In the genomic region with DNA sequence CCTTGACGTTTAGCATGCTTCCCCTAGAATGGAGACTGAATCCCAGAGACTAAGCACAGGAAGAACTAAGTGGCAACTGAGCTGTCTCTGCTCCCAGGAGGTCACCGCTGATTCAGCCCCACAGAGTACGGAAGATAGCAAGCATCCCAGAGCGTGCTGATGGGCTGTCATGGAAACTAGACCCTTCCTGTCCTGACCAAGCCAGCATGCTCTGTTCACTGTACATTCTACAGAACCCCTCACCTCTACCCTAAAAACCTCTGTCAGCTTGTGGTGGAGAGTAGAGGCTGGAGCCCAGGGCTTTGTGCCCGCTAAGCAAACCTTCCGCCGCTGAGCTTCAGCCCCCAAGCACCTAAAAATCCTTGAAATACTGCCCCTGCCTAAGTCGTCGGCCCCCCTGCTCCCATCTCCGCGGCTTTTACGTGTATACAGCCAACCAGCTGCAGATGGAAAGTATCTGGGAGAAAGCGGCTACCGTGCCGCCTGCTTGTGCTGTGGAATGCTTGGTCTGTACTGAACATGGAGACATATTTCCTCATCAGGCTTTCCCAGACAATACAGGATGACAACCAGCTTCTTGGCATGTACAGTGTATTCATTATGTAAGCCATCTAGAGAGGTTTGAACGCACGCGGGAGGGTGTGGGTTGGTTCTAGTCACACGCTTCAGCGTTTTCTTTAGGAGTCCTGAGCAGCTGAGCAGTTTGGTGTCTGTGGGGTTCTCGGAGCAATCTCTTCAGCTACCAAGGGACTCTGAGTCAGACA, we compare ENCODE assay signal across 12 mouse cellular contexts.
DNase-seq lines count a peak whose midpoint lies in the region; ATAC-seq lines count a peak whose summit lies in the region.
"Had no signal": no experiment of that assay in that cellular context is flagged by ENCODE, and none has a peak within 500 bp of the region (broad histone marks: within the 10 kb centered on the region; RNA-seq: fewer than 3 reads in every experiment).

No protein-coding gene starts in this region.

- peak overlapping the region; percentile 33; the same call in 1 of the 2 replicates for H3K27ac ChIP-seq in neural tube, embryonic 13.5 days (replicated peaks)
- peak overlapping the region; percentile 60 for H3K27ac ChIP-seq in intestine, embryonic 14.5 days (ENCODE audit: low read depth)
- H3K27ac ChIP-seq in limb, embryonic 11.5 days (replicated peaks; ENCODE audit: low read depth, low read length): 0 out of 2 replicates have a peak overlapping the region, but pooled peaks have one; percentile 14
- H3K27ac ChIP-seq: heart, embryonic 15.5 days; kidney, embryonic 15.5 days; neural tube, embryonic 12.5 days had no signal

- ATAC-seq in neural tube, embryonic 13.5 days (ENCODE audit: low read depth): no peak
- peak; percentile 66; the same call in 1 of the 2 replicates for ATAC-seq in intestine, embryonic 14.5 days (replicated peaks; ENCODE audit: low FRiP score, low TSS enrichment, low read depth)
- ATAC-seq in limb, embryonic 11.5 days (ENCODE audit: insufficient number of reproducible peaks, low FRiP score, low TSS enrichment, low read depth): no peak
- ATAC-seq in megakaryocyte, adult 5-6 weeks (ENCODE audit: poor library complexity, severe bottlenecking): no peak
- ATAC-seq in activated CD4-positive, CD25-positive, alpha-beta regulatory T cell, adult 4 months: no peak

- H3K4me2 ChIP-seq in neural tube, embryonic 13.5 days: no peak overlapping the region
- H3K4me2 ChIP-seq in intestine, embryonic 14.5 days (ENCODE audit: low read length): peak overlapping the region; percentile 38
- H3K4me2 ChIP-seq in limb, embryonic 11.5 days (ENCODE audit: low read depth, severe bottlenecking): no peak overlapping the region
- H3K4me2 ChIP-seq: heart, embryonic 15.5 days; kidney, embryonic 15.5 days; neural tube, embryonic 12.5 days had no signal

- H3K9ac ChIP-seq in neural tube, embryonic 13.5 days: no peak overlapping the region
- H3K9ac ChIP-seq in intestine, embryonic 14.5 days (ENCODE audit: low read length): no peak overlapping the region
- no peak overlapping the region for H3K9ac ChIP-seq in limb, embryonic 11.5 days (ENCODE audit: low read length)
- H3K9ac ChIP-seq: heart, embryonic 15.5 days; kidney, embryonic 15.5 days; neural tube, embryonic 12.5 days had no signal

- peaks cover 20% of the 10 kb centered on the region for H3K4me1 ChIP-seq in neural tube, embryonic 13.5 days (replicated peaks)
- H3K4me1 ChIP-seq in intestine, embryonic 14.5 days (replicated peaks; ENCODE audit: control insufficient read depth, insufficient read depth, low read length): peaks cover 4% of the 10 kb centered on the region
- H3K4me1 ChIP-seq in limb, embryonic 11.5 days (ENCODE audit: control insufficient read depth, insufficient read depth, low read length): 0 out of 2 replicates have a peak, but pooled peaks cover 2% of the 10 kb centered on the region
- H3K4me1 ChIP-seq: heart, embryonic 15.5 days; neural tube, embryonic 12.5 days had no signal

- no peaks in the 10 kb centered on the region for H3K9me3 ChIP-seq in neural tube, embryonic 13.5 days
- H3K9me3 ChIP-seq in intestine, embryonic 14.5 days (ENCODE audit: control insufficient read depth, low read length): no peaks in the 10 kb centered on the region
- H3K9me3 ChIP-seq in limb, embryonic 11.5 days (ENCODE audit: control insufficient read depth, low read length): no peaks in the 10 kb centered on the region
- H3K9me3 ChIP-seq: heart, embryonic 15.5 days; kidney, embryonic 15.5 days; neural tube, embryonic 12.5 days had no signal

- no peaks in the 10 kb centered on the region for H3K27me3 ChIP-seq in neural tube, embryonic 13.5 days
- no peaks in the 10 kb centered on the region for H3K27me3 ChIP-seq in intestine, embryonic 14.5 days (replicated peaks; ENCODE audit: control insufficient read depth, insufficient read depth, low read length)
- H3K27me3 ChIP-seq in limb, embryonic 11.5 days (ENCODE audit: control insufficient read depth, insufficient read depth, low read length): no peaks in the 10 kb centered on the region
- H3K27me3 ChIP-seq: heart, embryonic 15.5 days; neural tube, embryonic 12.5 days had no signal

- H3K36me3 ChIP-seq in neural tube, embryonic 13.5 days: no peaks in the 10 kb centered on the region
- H3K36me3 ChIP-seq in intestine, embryonic 14.5 days (ENCODE audit: control insufficient read depth, insufficient read depth, low read length): no peaks in the 10 kb centered on the region
- H3K36me3 ChIP-seq in limb, embryonic 11.5 days (ENCODE audit: control insufficient read depth, insufficient read depth, low read length): no peaks in the 10 kb centered on the region
- H3K36me3 ChIP-seq: G1E; heart, embryonic 15.5 days; kidney, embryonic 15.5 days; neural tube, embryonic 12.5 days had no signal

- 68% methylated on average over 21 of the region's 21 CpGs for WGBS in neural tube, embryonic 13.5 days
- 34% methylated on average over 21 of the region's 21 CpGs for WGBS in intestine, embryonic 14.5 days
- whole genome bisulfite sequencing in limb, embryonic 11.5 days: 72% methylated on average over 21 of the region's 21 CpGs

- H3K4me3 ChIP-seq in neural tube, embryonic 13.5 days: no peak overlapping the region
- no peak overlapping the region for H3K4me3 ChIP-seq in intestine, embryonic 14.5 days (ENCODE audit: low read depth, low read length)
- no peak overlapping the region for H3K4me3 ChIP-seq in limb, embryonic 11.5 days (ENCODE audit: low read depth, low read length)
- H3K4me3 ChIP-seq: erythroblast, embryonic 14.5 days; heart, embryonic 15.5 days; kidney, embryonic 15.5 days; neural tube, embryonic 12.5 days had no signal

- no peak for DNase-seq in neural tube, embryonic 10.5 days (ENCODE audit: extremely low spot score, low spot score)
- no peak for DNase-seq in intestine, embryonic 14.5 days (ENCODE audit: low spot score)
- no peak for DNase-seq in limb, embryonic 11.5 days (ENCODE audit: low spot score)
- DNase-seq in cerebellum, adult 8-10 months: no peak
